Mouse (Mus musculus): ENCODE data around the gene Minos1.

- TF ChIP-seq POLR2A (IDR thresholded peaks at IDR 0.05; ENCODE audit: low read depth, low read length) (no peak), CTCF (IDR thresholded peaks at IDR 0.05; ENCODE audit: extremely low read depth, insufficient read depth, insufficient read length, insufficient replicate concordance) (no peak)
Measured at GRCm38 (mm10) chr4:139179218-139179617, 48.3 kb upstream of the Minos1 start.

Measured in spleen, adult 2 months (tissue).